Mouse (Mus musculus) kidney, adult 9 months (tissue): ENCODE data around the gene Tbc1d22a.

Experiments
- DNase-seq: peaks from one replicate; pipeline ENCODE4 v3.0.0; 2022

Tbc1d22a gene

GRCm38 (mm10) chr15:86342637-86343375 is 128.5 kb downstream of the Tbc1d22a start:
- no peak for DNase-seq

GRCm38 (mm10) chr15:86344906-86345331 is 130.7 kb downstream of the Tbc1d22a start:
- DNase-seq = no peak

GRCm38 (mm10) chr15:86345907-86346306 is 131.6 kb downstream of the Tbc1d22a start:
- no peak for DNase-seq

GRCm38 (mm10) chr15:86346606-86347005 is 132.3 kb downstream of the Tbc1d22a start:
- DNase-seq = no peak

GRCm38 (mm10) chr15:86354932-86355331 is 140.7 kb downstream of the Tbc1d22a start:
- no peak for DNase-seq

GRCm38 (mm10) chr15:86355857-86356256 is 141.6 kb downstream of the Tbc1d22a start:
- DNase-seq = no peak

GRCm38 (mm10) chr15:86360376-86360775 is 146.1 kb downstream of the Tbc1d22a start:
- no peak for DNase-seq

GRCm38 (mm10) chr15:86362306-86363150 is 148.3 kb downstream of the Tbc1d22a start:
- no peak for DNase-seq

GRCm38 (mm10) chr15:86363841-86364295 is 149.6 kb downstream of the Tbc1d22a start:
- no peak for DNase-seq

GRCm38 (mm10) chr15:86364948-86365658 is 150.8 kb downstream of the Tbc1d22a start:
- DNase-seq = no peak

- DNase-seq = no peak
Observed at GRCm38 (mm10) chr15:86366726-86367125, 152.5 kb downstream of the Tbc1d22a start.

- no peak for DNase-seq
Observed at GRCm38 (mm10) chr15:86367247-86367646, 153.0 kb downstream of the Tbc1d22a start.

- DNase-seq = no peak
Observed at GRCm38 (mm10) chr15:86370846-86371245, 156.6 kb downstream of the Tbc1d22a start.

- DNase-seq = no peak
Observed at GRCm38 (mm10) chr15:86375262-86375661, 161.0 kb downstream of the Tbc1d22a start.

GRCm38 (mm10) chr15:86375860-86376394 is 161.7 kb downstream of the Tbc1d22a start:
- DNase-seq = no peak

- DNase-seq = no peak
Observed at GRCm38 (mm10) chr15:86383278-86383677, 169.0 kb downstream of the Tbc1d22a start.

- DNase-seq = no peak
Observed at GRCm38 (mm10) chr15:86385436-86385835, 171.2 kb downstream of the Tbc1d22a start.

- no peak for DNase-seq
Observed at GRCm38 (mm10) chr15:86386325-86386724, 172.1 kb downstream of the Tbc1d22a start.

GRCm38 (mm10) chr15:86388597-86388996 is 174.3 kb downstream of the Tbc1d22a start:
- DNase-seq = peak; percentile 65

GRCm38 (mm10) chr15:86404866-86405265 is 190.6 kb downstream of the Tbc1d22a start:
- no peak for DNase-seq

GRCm38 (mm10) chr15:86405527-86405926 is 191.3 kb downstream of the Tbc1d22a start:
- DNase-seq = peak; percentile 61

- no peak for DNase-seq
Observed at GRCm38 (mm10) chr15:86409352-86409751, 195.1 kb downstream of the Tbc1d22a start.

GRCm38 (mm10) chr15:86411532-86412080 is 197.3 kb downstream of the Tbc1d22a start:
- DNase-seq = no peak
